Mouse (Mus musculus): ENCODE measurements around the gene Recql5. TPM values are rescaled to one million over a fixed set of nuclear protein-coding genes. Genes with fewer than 3 reads are reported as not detected.
A peak's percentile ranks its signal among the peaks of the same experiment; 100 is the strongest.
"Not testable (repeated sequence)": the region's sequence is repeated elsewhere in the genome, so short reads cannot be mapped to it uniquely, and the experiment has no call there.

Recql5 gene
- polyA plus RNA-seq, 1 experiment from 2014 or later: 22.9 TPM

DNA sequence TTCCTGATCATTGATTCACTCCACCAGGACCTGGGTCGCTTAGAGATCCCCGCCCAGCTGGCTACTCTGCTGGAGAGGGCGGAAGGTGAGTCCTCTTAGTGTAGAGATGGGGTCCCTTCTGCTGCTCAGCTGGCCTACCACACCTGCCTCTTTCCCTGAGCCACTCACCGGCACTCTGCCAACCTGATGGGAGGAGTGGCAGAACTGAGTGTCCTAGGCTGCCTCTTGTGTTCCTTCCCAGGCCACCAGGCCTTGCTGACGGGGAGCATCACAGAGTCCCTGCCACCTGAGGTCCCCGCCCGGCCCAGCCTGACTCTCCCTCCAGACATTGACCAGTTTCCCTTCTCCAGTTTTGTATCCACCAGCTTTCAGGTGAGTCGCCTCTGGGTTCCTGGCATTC, 55.2 kb downstream of the Recql5 start:
- no peaks in the 10 kb centered on the region for H3K4me1 ChIP-seq
- H3K4me2 ChIP-seq: no peak overlapping the region
- H3K9me3 ChIP-seq: no peaks in the 10 kb centered on the region
- no peak overlapping the region for H3K9ac ChIP-seq
- no peaks in the 10 kb centered on the region for H3K36me3 ChIP-seq
- H3K27me3 ChIP-seq: peaks cover 7% of the 10 kb centered on the region
- H3K4me3 ChIP-seq: no peak overlapping the region
- no peak overlapping the region for H3K27ac ChIP-seq
- ATAC-seq (ENCODE audit: insufficient number of reproducible peaks, insufficient read depth, low FRiP score, low TSS enrichment, low read depth): no peak
- 77% methylated on average over 8 of the region's 8 CpGs for WGBS

DNA sequence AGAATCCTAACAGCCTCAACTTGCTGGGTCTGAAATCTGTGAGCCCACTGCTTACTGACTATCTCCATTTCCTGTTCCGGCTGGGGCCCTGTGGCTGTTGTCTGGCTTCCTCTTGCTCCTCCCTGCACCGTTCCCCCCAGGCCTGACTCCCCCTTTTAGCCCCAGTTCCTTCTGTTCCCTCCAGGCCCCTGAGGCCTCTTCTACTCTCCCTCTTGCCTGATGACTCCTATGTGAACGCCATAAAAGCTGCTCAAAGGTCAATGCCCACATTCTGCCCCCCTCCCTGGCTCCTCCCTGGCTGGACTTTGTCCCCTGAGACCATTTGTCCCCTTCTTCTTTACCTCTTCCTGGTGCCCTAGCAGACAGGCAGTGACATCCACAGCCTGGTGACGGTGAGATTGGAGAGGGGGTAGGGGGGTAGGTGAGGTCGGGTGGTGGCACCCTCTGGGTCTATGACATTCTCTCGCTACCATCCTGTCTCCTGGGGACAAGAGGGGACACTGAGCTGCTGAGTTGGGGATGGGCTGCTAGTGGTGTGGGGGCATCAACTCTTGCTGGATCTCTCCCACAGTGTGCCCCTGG, 56.0 kb downstream of the Recql5 start:
- no peak for ATAC-seq (ENCODE audit: insufficient number of reproducible peaks, insufficient read depth, low FRiP score, low TSS enrichment, low read depth)
- H3K9me3 ChIP-seq: no peaks in the 10 kb centered on the region
- H3K36me3 ChIP-seq: no peaks in the 10 kb centered on the region
- no peak overlapping the region for H3K9ac ChIP-seq
- no peak overlapping the region for H3K4me3 ChIP-seq
- H3K4me1 ChIP-seq: no peaks in the 10 kb centered on the region
- H3K27me3 ChIP-seq: no peaks in the 10 kb centered on the region
- 62% methylated on average over 6 of the region's 6 CpGs for WGBS
- no peak overlapping the region for H3K27ac ChIP-seq
- H3K4me2 ChIP-seq: no peak overlapping the region

DNA sequence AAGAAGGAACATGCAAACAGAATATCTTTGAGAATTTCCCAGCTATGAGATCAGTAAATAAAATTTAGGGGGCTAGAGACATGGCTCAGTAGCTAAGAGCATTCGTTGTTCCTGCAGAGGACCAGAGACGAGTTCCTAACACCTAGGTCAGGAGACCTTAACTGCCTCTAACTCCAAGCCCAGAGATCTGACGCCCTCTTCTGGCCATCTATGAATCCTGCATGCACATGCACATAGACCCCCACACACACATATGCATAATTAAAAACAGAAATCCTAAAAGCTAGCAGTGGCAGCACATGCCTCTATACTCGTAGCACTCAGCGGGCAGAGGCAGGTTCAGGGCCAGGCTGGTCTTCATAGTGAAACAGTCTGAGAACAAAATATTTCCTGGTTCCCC, 56.8 kb downstream of the Recql5 start:
- H3K9ac ChIP-seq: no peak overlapping the region
- no peaks in the 10 kb centered on the region for H3K4me1 ChIP-seq
- no peak overlapping the region for H3K27ac ChIP-seq
- no peaks in the 10 kb centered on the region for H3K9me3 ChIP-seq
- ATAC-seq (ENCODE audit: insufficient number of reproducible peaks, insufficient read depth, low FRiP score, low TSS enrichment, low read depth): no peak
- no peaks in the 10 kb centered on the region for H3K36me3 ChIP-seq
- WGBS: 67% methylated on average over 5 of the region's 5 CpGs
- no peak overlapping the region for H3K4me3 ChIP-seq
- H3K4me2 ChIP-seq: no peak overlapping the region
- no peaks in the 10 kb centered on the region for H3K27me3 ChIP-seq

DNA sequence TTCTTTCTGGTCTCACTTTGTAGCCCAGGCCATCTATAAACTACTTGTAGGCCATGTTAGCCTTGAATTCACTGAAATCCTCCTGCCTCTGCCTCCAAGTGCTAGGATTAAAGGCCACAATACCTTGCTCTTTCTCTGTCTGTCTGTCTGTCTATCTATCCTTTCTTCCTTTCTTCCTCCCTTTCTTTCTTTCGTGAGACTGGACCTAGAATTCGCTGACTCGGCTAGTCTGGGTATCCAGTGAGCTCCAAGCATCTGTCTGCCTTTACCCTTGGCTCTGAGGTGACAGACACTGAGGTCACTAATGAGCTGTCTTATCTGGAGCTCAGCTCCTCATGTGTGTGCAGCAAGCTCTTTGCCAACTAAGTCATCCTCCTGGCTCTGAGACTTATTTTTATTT, 57.3 kb downstream of the Recql5 start:
- 93% methylated on average over 3 of the region's 3 CpGs for WGBS
- no peak overlapping the region for H3K4me2 ChIP-seq
- no peaks in the 10 kb centered on the region for H3K4me1 ChIP-seq
- H3K27me3 ChIP-seq: no peaks in the 10 kb centered on the region
- ATAC-seq (ENCODE audit: insufficient number of reproducible peaks, insufficient read depth, low FRiP score, low TSS enrichment, low read depth): no peak
- H3K36me3 ChIP-seq: no peaks in the 10 kb centered on the region
- H3K9me3 ChIP-seq: no peaks in the 10 kb centered on the region
- H3K9ac ChIP-seq: no peak overlapping the region
- no peak overlapping the region for H3K27ac ChIP-seq
- no peak overlapping the region for H3K4me3 ChIP-seq

DNA sequence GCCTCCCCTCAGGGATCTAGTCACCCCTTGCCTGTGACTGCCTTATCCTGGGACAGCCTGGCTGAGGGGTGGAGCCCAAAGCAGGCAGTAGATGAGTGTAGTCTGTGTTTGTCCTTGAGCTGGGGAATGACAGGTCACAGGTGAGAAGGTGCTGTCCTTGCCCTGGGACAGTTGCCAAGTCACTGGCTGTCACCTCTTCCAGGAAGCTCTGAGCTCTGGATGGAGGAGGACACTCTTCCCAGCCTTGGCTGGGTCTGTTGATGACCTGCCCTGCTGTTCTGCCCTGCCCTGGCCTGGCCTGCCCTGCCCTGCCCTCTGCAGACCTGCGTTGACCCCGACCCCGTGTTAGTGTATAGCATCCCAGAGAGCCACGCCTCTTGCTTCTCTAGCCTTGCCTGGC, 60.8 kb downstream of the Recql5 start:
- WGBS: 53% methylated on average over 4 of the region's 4 CpGs
- Histone ChIP-seq H3K36me3 (no peaks in the 10 kb centered on the region), H3K4me3 (no peak overlapping the region), H3K9ac (no peak overlapping the region), H3K27ac (no peak overlapping the region), H3K27me3 (no peaks in the 10 kb centered on the region), H3K4me1 (no peaks in the 10 kb centered on the region), H3K4me2 (no peak overlapping the region), H3K9me3 (no peaks in the 10 kb centered on the region)
- no peak for ATAC-seq (ENCODE audit: insufficient number of reproducible peaks, insufficient read depth, low FRiP score, low TSS enrichment, low read depth)

DNA sequence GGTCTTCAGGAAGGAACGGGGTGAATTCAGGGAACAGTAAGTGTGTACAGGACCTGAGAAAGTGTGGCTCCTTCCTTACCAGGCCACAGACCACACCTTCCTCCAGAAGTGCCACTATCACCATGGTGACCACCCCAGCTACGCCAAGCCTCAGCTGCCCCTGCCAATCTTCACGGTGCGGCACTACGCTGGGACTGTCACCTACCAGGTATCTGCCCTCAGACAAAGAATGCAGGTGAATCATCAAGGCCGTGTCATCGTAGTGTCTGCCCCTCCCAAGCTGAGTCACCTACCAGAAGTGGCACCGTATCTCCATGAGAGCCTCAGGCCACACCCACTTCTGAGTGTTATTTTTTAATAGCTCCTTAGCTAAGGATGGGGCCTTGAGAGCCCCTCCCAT, 63.9 kb downstream of the Recql5 start:
- Histone ChIP-seq H3K9me3 (no peaks in the 10 kb centered on the region), H3K4me3 (no peak overlapping the region), H3K9ac (no peak overlapping the region), H3K4me1 (no peaks in the 10 kb centered on the region), H3K36me3 (no peaks in the 10 kb centered on the region), H3K27ac (no peak overlapping the region), H3K27me3 (no peaks in the 10 kb centered on the region), H3K4me2 (no peak overlapping the region)
- ATAC-seq (ENCODE audit: insufficient number of reproducible peaks, insufficient read depth, low FRiP score, low TSS enrichment, low read depth): no peak
- 84% methylated on average over 8 of the region's 8 CpGs for WGBS

DNA sequence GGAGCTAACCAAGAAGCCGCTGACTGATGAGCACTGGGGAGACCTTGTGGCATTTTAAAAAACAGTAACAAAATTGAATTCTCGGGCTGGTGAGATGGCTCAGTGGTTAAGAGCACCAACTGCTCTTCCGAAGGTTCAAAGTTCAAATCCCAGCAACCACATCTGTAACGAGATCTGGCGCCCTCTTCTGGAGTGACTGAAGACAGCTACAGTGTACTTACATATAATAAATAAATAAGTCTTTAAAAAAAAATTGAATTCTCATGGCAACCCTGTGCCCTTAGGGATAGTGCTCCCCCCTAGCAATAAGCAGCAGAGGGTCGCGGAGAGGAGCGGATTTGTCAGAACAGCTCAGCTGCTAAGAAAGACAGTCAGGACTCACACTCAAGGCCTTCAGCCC, 69.4 kb downstream of the Recql5 start:
- WGBS: 87% methylated on average over 8 of the region's 8 CpGs
- Histone ChIP-seq H3K36me3 (no peaks in the 10 kb centered on the region), H3K4me3 (no peak overlapping the region), H3K9me3 (no peaks in the 10 kb centered on the region), H3K27me3 (peaks cover 33% of the 10 kb centered on the region), H3K9ac (no peak overlapping the region), H3K27ac (no peak overlapping the region), H3K4me2 (no peak overlapping the region), H3K4me1 (peaks cover 7% of the 10 kb centered on the region)
- no peak for ATAC-seq (ENCODE audit: insufficient number of reproducible peaks, insufficient read depth, low FRiP score, low TSS enrichment, low read depth)

DNA sequence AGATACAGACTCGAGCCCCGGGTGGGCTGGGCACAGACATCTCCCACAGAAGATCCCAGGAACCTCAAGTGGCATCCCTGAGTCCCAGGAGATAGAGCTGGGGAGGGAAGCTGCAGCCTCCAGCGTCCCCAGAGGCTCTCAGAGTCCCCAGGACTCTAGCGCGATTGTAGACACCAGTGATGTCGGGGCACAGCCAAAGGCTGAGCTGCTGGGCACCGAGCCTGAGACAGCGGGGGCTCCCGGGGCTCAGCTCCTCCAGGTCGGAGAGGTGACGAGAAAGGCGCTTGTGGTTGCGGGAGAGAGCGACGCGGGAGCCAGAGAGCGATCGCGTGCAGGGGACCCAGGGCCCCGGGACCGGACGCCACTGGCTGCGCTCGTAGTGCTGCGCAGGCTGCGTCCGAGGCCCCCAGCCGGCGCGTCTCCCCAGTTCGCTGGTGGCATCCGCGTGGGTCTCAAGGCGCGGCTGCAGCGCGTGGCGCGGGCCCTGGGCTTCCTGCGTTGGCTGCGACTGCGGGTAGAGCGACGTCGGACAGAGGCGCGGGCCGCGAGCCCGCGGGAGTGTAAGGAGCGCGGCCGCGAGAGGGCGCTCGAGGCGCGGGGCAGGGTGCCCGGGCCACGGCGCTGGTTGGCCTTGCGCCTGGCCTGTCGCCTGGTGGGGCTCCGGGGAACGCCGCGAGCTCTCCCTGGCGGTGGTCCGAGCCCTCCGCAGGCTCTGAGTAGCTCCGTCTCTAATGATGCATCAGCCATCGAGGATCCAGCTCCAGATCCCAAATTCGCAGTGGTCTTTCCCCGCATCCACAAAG, 73.9 kb downstream of the Recql5 start:
- peak overlapping the region; percentile 60 for H3K9ac ChIP-seq
- peaks cover 13% of the 10 kb centered on the region for H3K4me1 ChIP-seq
- H3K36me3 ChIP-seq: no peaks in the 10 kb centered on the region
- peak overlapping the region; percentile 66 for H3K4me2 ChIP-seq
- no peaks in the 10 kb centered on the region for H3K9me3 ChIP-seq
- H3K27me3 ChIP-seq: peaks cover 71% of the 10 kb centered on the region
- no peak overlapping the region for H3K27ac ChIP-seq
- H3K4me3 ChIP-seq: peak overlapping the region; percentile 44
- WGBS: 2% methylated on average over 72 of the region's 75 CpGs
- ATAC-seq (ENCODE audit: insufficient number of reproducible peaks, insufficient read depth, low FRiP score, low TSS enrichment, low read depth): 0 out of 2 replicates have a peak, but pooled peaks have one; percentile 43

DNA sequence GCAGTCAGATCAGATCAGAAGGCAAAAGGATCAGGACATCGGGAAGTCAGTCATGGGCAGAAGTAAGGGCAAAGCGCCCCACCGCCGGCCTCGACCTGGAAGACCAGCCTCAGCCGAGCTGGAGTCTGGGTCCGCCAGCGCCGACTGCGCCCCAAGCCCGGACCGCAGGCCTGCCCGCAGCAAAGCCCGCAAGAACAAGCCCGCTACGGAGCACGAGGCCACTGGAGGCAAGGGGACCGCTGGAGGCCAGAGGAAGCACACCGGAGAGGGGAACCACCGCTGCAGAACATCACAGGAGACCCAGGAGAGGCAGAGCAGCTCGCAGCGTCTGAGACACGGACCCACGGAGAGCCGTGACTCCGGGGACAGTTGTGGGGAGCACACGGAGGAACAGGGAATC, 74.9 kb downstream of the Recql5 start, which contains the start of gene Myo15b:
Gene Myo15b, plus strand, starts transcription at position 53 of the 400 bp plus-strand sequence.
- Histone ChIP-seq H3K4me3 (peak within 1 kb of the TSS; percentile 44), H3K27ac (no peak within 1 kb of the TSS), H3K36me3 (no peaks in the 10 kb centered on the region), H3K4me1 (peaks cover 13% of the 10 kb centered on the region), H3K9ac (peak within 1 kb of the TSS; percentile 60), H3K27me3 (peaks cover 71% of the 10 kb centered on the region), H3K9me3 (no peaks in the 10 kb centered on the region), H3K4me2 (peak within 1 kb of the TSS; percentile 66)
- no peak for ATAC-seq (ENCODE audit: insufficient number of reproducible peaks, insufficient read depth, low FRiP score, low TSS enrichment, low read depth)
- 9% methylated on average over 27 of the region's 27 CpGs for WGBS

DNA sequence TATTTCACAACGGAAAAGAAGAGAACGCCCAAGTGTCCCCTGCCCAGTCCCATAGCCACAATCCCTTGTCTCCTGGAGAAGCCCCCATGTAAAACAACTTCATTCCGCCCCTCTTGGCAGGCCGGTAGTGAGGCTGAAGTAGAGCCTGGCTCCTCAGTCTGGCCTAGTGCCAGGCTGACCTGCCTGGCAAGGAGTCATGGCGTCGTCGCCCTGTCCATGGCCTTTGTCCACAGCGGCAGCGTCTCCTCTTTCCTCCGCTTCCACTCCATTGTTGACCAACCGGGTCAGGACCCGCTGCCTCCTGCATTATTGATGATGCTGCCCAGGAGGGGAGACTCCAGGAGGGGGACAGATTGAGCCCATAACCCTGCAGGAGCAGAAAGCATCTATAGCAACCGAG, 75.3 kb downstream of the Recql5 start:
- Histone ChIP-seq H3K4me3 (0 out of 2 replicates have a peak overlapping the region, but pooled peaks have one; percentile 44), H3K27me3 (peaks cover 71% of the 10 kb centered on the region)
- 52% methylated on average over 13 of the region's 13 CpGs for WGBS

DNA sequence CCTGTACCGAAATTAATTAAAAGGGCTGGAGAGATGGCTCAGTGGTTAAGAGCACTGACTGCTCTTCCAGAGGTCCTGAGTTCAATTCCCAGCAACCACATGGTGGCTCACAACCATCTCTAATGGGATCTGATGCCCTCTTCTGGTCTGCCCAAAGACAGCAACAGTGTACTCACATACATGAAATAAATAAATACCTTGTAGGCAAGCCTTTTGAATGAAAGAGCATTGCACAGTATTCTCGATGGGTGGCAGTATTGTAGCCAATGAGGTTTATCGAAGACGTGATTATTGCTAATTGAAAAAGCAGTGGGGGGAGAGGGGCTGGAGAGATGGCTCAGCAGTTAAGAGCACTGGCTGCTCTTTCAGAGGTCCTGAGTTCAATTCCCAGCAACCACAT, 76.1 kb downstream of the Recql5 start:
- H3K9me3 ChIP-seq; H3K9ac ChIP-seq; ATAC-seq (ENCODE audit: insufficient number of reproducible peaks, insufficient read depth, low FRiP score, low TSS enrichment, low read depth); H3K4me2 ChIP-seq; H3K4me3 ChIP-seq; H3K27ac ChIP-seq; H3K36me3 ChIP-seq: not testable (repeated sequence)
- Histone ChIP-seq H3K27me3 (peaks cover 70% of the 10 kb centered on the region), H3K4me1 (peaks cover 13% of the 10 kb centered on the region)
- 93% methylated on average over 4 of the region's 4 CpGs for WGBS

More for the DNA sequence above, 75.3 kb downstream of the Recql5 start:
- H3K9me3 ChIP-seq: no peaks in the 10 kb centered on the region
- ATAC-seq (ENCODE audit: insufficient number of reproducible peaks, insufficient read depth, low FRiP score, low TSS enrichment, low read depth): no peak
- H3K4me2 ChIP-seq: no peak overlapping the region
- no peaks in the 10 kb centered on the region for H3K36me3 ChIP-seq
- H3K4me1 ChIP-seq: peaks cover 13% of the 10 kb centered on the region
- no peak overlapping the region for H3K27ac ChIP-seq
- H3K9ac ChIP-seq: no peak overlapping the region

DNA sequence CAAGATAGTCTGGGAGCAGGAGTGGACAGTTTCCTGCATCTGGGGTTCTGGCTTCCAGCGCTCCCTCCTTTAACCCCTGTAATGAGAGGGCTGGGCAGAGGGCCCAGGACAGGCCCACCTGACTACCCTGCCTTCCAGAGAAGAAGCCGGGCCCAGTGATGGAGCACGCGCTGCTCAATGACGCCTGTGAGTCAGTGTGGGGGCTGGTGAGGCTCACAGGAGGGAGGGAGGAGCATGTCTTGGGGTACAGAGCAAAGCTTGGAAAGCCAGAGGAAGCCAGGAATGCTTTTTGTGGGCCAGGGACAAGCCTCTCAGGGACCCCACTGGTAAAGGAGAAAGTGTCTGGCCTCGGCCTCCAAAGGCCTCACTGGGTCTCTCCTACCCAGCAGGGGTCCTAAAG, 78.6 kb downstream of the Recql5 start:
- Histone ChIP-seq H3K36me3 (peaks cover 8% of the 10 kb centered on the region; the same call in 1 of the 2 replicates), H3K9me3 (no peaks in the 10 kb centered on the region), H3K4me2 (no peak overlapping the region), H3K27me3 (peaks cover 45% of the 10 kb centered on the region), H3K4me1 (peaks cover 13% of the 10 kb centered on the region), H3K4me3 (no peak overlapping the region), H3K27ac (no peak overlapping the region), H3K9ac (peak overlapping the region; percentile 32; the same call in 1 of the 2 replicates)
- 78% methylated on average over 6 of the region's 6 CpGs for WGBS
- ATAC-seq (ENCODE audit: insufficient number of reproducible peaks, insufficient read depth, low FRiP score, low TSS enrichment, low read depth): no peak

Data from embryonic facial prominence, embryonic 13.5 days (tissue).